ENCODE assay signal across 8 mouse cellular contexts in the genomic region with DNA sequence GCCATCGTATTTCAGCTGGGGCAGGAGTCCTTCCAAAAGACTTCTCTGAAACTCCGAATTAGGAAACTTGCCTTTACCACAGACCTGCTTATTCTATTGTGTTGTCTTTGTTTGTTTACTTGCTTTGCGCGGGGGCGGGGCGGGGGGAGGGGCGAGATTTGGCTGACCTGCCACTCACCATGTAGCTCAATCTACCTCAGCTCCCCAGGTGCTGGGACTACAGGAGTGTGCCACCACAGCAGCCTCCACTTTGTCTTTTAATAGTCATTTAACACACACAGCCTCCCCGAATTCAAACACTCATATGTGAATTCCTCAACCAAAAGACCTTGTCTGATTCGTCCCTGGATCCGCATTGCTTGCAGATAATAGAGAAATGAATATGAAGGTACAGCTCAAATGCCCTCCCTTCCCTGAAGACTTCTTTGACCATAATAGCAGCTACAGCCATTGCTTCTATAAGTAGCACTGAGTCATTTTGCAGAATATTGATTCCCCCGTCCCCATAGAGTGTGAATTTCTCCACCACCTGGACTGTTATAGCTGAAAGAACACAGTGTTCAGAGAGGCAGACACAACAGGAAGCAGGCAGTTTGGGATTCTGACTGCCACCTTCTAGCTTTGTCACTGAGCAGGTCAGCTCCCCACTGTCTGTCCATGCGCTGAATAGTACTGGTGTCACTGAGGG. TPM values are rescaled to one million over a fixed set of nuclear protein-coding genes. Genes with fewer than 3 reads are reported as not detected.
DNase-seq lines count a peak whose midpoint lies in the region; ATAC-seq lines count a peak whose summit lies in the region.

No protein-coding gene starts in this region.

- no peaks in the 10 kb centered on the region for H3K36me3 ChIP-seq in limb, embryonic 10.5 days
- no peaks in the 10 kb centered on the region for H3K36me3 ChIP-seq in stomach, embryonic 14.5 days (ENCODE audit: control insufficient read depth, insufficient read depth, low read length)

- peaks cover 38% of the 10 kb centered on the region for H3K4me1 ChIP-seq in limb, embryonic 10.5 days
- H3K4me1 ChIP-seq in stomach, embryonic 14.5 days (ENCODE audit: control insufficient read depth, insufficient read depth, low read length) = peaks cover 9% of the 10 kb centered on the region; the same call in 1 of the 2 replicates

- DNase-seq in frontal cortex, adult 2 months (ENCODE audit: extremely low spot score in 1 of 2, low spot score in 1 of 2) = peak; percentile 52 to 57
- no peak for DNase-seq in frontal cortex, postnatal 14 days (ENCODE audit: low spot score in 2 of 2)
- peak; percentile 50 for DNase-seq in right cerebral cortex, adult 18-20 months
- no peak for DNase-seq in right cerebral cortex, postnatal 10 days (ENCODE audit: low spot score in 2 of 2)
- no peak for DNase-seq in limb, embryonic 10.5 days (ENCODE audit: low spot score)
- DNase-seq in testis, postnatal 14 days (ENCODE audit: low spot score) = no peak
- no peak for DNase-seq in ovary, adult 18-20 months (ENCODE audit: low spot score)

- no peak for ATAC-seq in stomach, embryonic 14.5 days (ENCODE audit: insufficient number of reproducible peaks, insufficient read depth, low FRiP score, low read depth)

- H3K27me3 ChIP-seq in limb, embryonic 10.5 days (ENCODE audit: low read depth, poor library complexity, severe bottlenecking) = no peaks in the 10 kb centered on the region
- H3K27me3 ChIP-seq in stomach, embryonic 14.5 days (ENCODE audit: control insufficient read depth, insufficient read depth, low read length) = no peaks in the 10 kb centered on the region

- H3K9me3 ChIP-seq in limb, embryonic 10.5 days (replicated peaks) = no peaks in the 10 kb centered on the region
- H3K9me3 ChIP-seq in stomach, embryonic 14.5 days (ENCODE audit: control insufficient read depth, low read depth, low read length) = no peaks in the 10 kb centered on the region

- H3K27ac ChIP-seq in limb, embryonic 10.5 days = peak overlapping the region; percentile 61
- H3K27ac ChIP-seq in stomach, embryonic 14.5 days (ENCODE audit: low read length) = no peak overlapping the region

- H3K4me3 ChIP-seq in limb, embryonic 10.5 days = peak overlapping the region; percentile 81
- peak overlapping the region; percentile 97 for H3K4me3 ChIP-seq in stomach, embryonic 14.5 days (ENCODE audit: low read depth, low read length)

- H3K9ac ChIP-seq in stomach, embryonic 14.5 days (replicated peaks; ENCODE audit: low read depth, low read length) = no peak overlapping the region

- H3K4me2 ChIP-seq in stomach, embryonic 14.5 days (replicated peaks; ENCODE audit: low read depth, low read length) = peak overlapping the region; percentile 72

- WGBS in limb, embryonic 10.5 days = 32% methylated on average over 12 of the region's 12 CpGs
- WGBS in stomach, embryonic 14.5 days = 30% methylated on average over 12 of the region's 12 CpGs

RNA-seq across cellular contexts. Expression of gene Uvrag, which starts 1.1 kb away (rescaled TPM):
- 15.6 and 16.8 TPM in 2 replicates for polyA plus RNA-seq in frontal cortex, adult 2 months (2012; rRNA removed)
- polyA plus RNA-seq in limb, embryonic 10.5 days (2016; fragmentation: Nextera tagmentation; extraction: Ambion mirVana) = 10.5 and 12.0 TPM in 2 replicates
- 22.0 and 23.9 TPM in 2 replicates for polyA plus RNA-seq in stomach, embryonic 14.5 days (2014; fragmentation: Nextera tagmentation; extraction: Ambion mirVana)

RNA-seq across cellular contexts. Expression of gene Dgat2, which starts 40.5 kb away (rescaled TPM):
- 58.0 and 63.4 TPM in 2 replicates for polyA plus RNA-seq in frontal cortex, adult 2 months (2012; rRNA removed)
- polyA plus RNA-seq in limb, embryonic 10.5 days (2016; fragmentation: Nextera tagmentation; extraction: Ambion mirVana) = 14.2 and 15.0 TPM in 2 replicates
- polyA plus RNA-seq in stomach, embryonic 14.5 days (2014; fragmentation: Nextera tagmentation; extraction: Ambion mirVana) = 20.3 and 22.5 TPM in 2 replicates

Comparison
In these comparisons a context has a peak if more than half of its experiments do, and no peak if none do; other contexts are left out.
1. DNase-seq: peak in frontal cortex, adult 2 months (2 of 2) and right cerebral cortex, adult 18-20 months (single experiment); none in frontal cortex, postnatal 14 days (0 of 2), right cerebral cortex, postnatal 10 days (0 of 2), limb, embryonic 10.5 days (single experiment), testis, postnatal 14 days (single experiment) and ovary, adult 18-20 months (single experiment).